Mouse (Mus musculus) thymus, postnatal 0 days (tissue): ENCODE data around the gene Sept12. TPM values are rescaled to one million over a fixed set of nuclear protein-coding genes. Genes with fewer than 3 reads are reported as not detected.
A peak's percentile ranks its signal among the peaks of the same experiment; 100 is the strongest.

ENCODE experiments used
- DNase-seq: peaks from one replicate; pipeline ENCODE4 v3.0.0-alpha.2; 2015; ENCODE audit warnings: low spot score
- polyA plus RNA-seq: library from polyadenylated mRNA; unstranded; fragments of >200 nt; fragmentation: Nextera tagmentation; extraction: Ambion mirVana; gene quantifications from 2 replicates; pipeline ENCODE4 v1.2.1, GENCODE M21; 2015

Sept12 gene
- polyA plus RNA-seq, 1 experiment from 2014 or later, result 0.14 TPM

GRCm38 (mm10) chr16:4976180-4976579 lies 21.5 kb downstream of the Sept12 start:
- no peak for DNase-seq

- peak; percentile 59 for DNase-seq
Measured at GRCm38 (mm10) chr16:4974521-4974920, 23.1 kb downstream of the Sept12 start.

GRCm38 (mm10) chr16:4971626-4972025 lies 26.0 kb downstream of the Sept12 start:
- DNase-seq, result peak; percentile 63

GRCm38 (mm10) chr16:4969055-4969843 lies 28.4 kb downstream of the Sept12 start:
- DNase-seq, result peak; percentile 31

- DNase-seq, result no peak
Measured at GRCm38 (mm10) chr16:4968426-4968825, 29.2 kb downstream of the Sept12 start.

GRCm38 (mm10) chr16:4965392-4966129 lies 32.1 kb downstream of the Sept12 start:
- DNase-seq, result no peak

- no peak for DNase-seq
Measured at GRCm38 (mm10) chr16:4964731-4965391, 32.8 kb downstream of the Sept12 start.

- peak; percentile 87 for DNase-seq
Measured at GRCm38 (mm10) chr16:4963797-4964709, 33.6 kb downstream of the Sept12 start, which contains the start of gene Anks3. Anks3 (minus strand) TSS chr16:4964205.

- DNase-seq, result no peak
Measured at GRCm38 (mm10) chr16:4963346-4963745, 34.3 kb downstream of the Sept12 start.

- no peak for DNase-seq
Measured at GRCm38 (mm10) chr16:4960260-4960659, 37.4 kb downstream of the Sept12 start.

GRCm38 (mm10) chr16:4957446-4957845 lies 40.2 kb downstream of the Sept12 start:
- no peak for DNase-seq

GRCm38 (mm10) chr16:4956609-4957008 lies 41.0 kb downstream of the Sept12 start:
- DNase-seq, result no peak

GRCm38 (mm10) chr16:4947378-4947777 lies 50.3 kb downstream of the Sept12 start:
- DNase-seq, result no peak

- DNase-seq, result no peak
Measured at GRCm38 (mm10) chr16:4946155-4946554, 51.5 kb downstream of the Sept12 start.

- no peak for DNase-seq
Measured at GRCm38 (mm10) chr16:4945415-4945814, 52.2 kb downstream of the Sept12 start.

- no peak for DNase-seq
Measured at GRCm38 (mm10) chr16:4943431-4943830, 54.2 kb downstream of the Sept12 start.

- DNase-seq, result no peak
Measured at GRCm38 (mm10) chr16:4942868-4943267, 54.8 kb downstream of the Sept12 start.

GRCm38 (mm10) chr16:4941016-4941415 lies 56.6 kb downstream of the Sept12 start:
- no peak for DNase-seq

GRCm38 (mm10) chr16:4940311-4940850 lies 57.3 kb downstream of the Sept12 start:
- no peak for DNase-seq

- no peak for DNase-seq
Measured at GRCm38 (mm10) chr16:4939412-4939811, 58.2 kb downstream of the Sept12 start.

GRCm38 (mm10) chr16:4938989-4939388 lies 58.7 kb downstream of the Sept12 start:
- peak; percentile 98 for DNase-seq
